Mouse (Mus musculus) right cerebral cortex, postnatal 4 days (tissue): Measurements from ENCODE around the gene Zbtb7b.
A peak's percentile ranks its signal among the peaks of the same experiment; 100 is the strongest.

Experiments used
- DNase-seq: peaks from one replicate; pipeline ENCODE4 v3.0.0-alpha.2; 2022

Gene Zbtb7b

GRCm38 (mm10) chr3:89365486-89366414 lies 28.8 kb downstream of the Zbtb7b start:
- DNase-seq = no peak

- no peak for DNase-seq
Observed at GRCm38 (mm10) chr3:89365153-89365485, 29.5 kb downstream of the Zbtb7b start, which contains the start of gene Dcst1. Gene Dcst1 (minus strand): TSS chr3:89365253.

- no peak for DNase-seq
Observed at GRCm38 (mm10) chr3:89364631-89365030, 29.9 kb downstream of the Zbtb7b start.

GRCm38 (mm10) chr3:89361675-89362074 lies 32.9 kb downstream of the Zbtb7b start, which contains the start of gene Dcst2:
Gene Dcst2 (plus strand): TSS chr3:89361975.
- DNase-seq = no peak

- no peak for DNase-seq
Observed at GRCm38 (mm10) chr3:89360237-89360636, 34.3 kb downstream of the Zbtb7b start.

- no peak for DNase-seq
Observed at GRCm38 (mm10) chr3:89359630-89360029, 34.9 kb downstream of the Zbtb7b start.

- DNase-seq = no peak
Observed at GRCm38 (mm10) chr3:89356029-89356428, 38.5 kb downstream of the Zbtb7b start.

- no peak for DNase-seq
Observed at GRCm38 (mm10) chr3:89355512-89355902, 39.1 kb downstream of the Zbtb7b start.

- DNase-seq = peak; percentile 80
Observed at GRCm38 (mm10) chr3:89354816-89355511, 39.6 kb downstream of the Zbtb7b start.

- no peak for DNase-seq
Observed at GRCm38 (mm10) chr3:89351271-89351670, 43.3 kb downstream of the Zbtb7b start.

GRCm38 (mm10) chr3:89349869-89350501 lies 44.6 kb downstream of the Zbtb7b start, which contains the start of gene Adam15:
Gene Adam15 (minus strand): TSS chr3:89349996.
- DNase-seq = peak; percentile 90

GRCm38 (mm10) chr3:89348911-89349868 lies 45.4 kb downstream of the Zbtb7b start:
- DNase-seq = no peak

- DNase-seq = no peak
Observed at GRCm38 (mm10) chr3:89347916-89348315, 46.7 kb downstream of the Zbtb7b start.

GRCm38 (mm10) chr3:89346815-89347540 lies 47.6 kb downstream of the Zbtb7b start:
- DNase-seq = no peak

- no peak for DNase-seq
Observed at GRCm38 (mm10) chr3:89343279-89343678, 51.3 kb downstream of the Zbtb7b start.

GRCm38 (mm10) chr3:89341794-89342193 lies 52.8 kb downstream of the Zbtb7b start:
- DNase-seq = no peak

- peak; percentile 91 for DNase-seq
Observed at GRCm38 (mm10) chr3:89340465-89340864, 54.1 kb downstream of the Zbtb7b start.

- DNase-seq = peak; percentile 76
Observed at GRCm38 (mm10) chr3:89339416-89339815, 55.2 kb downstream of the Zbtb7b start.

- DNase-seq = peak; percentile 32
Observed at GRCm38 (mm10) chr3:89337721-89338578, 56.6 kb downstream of the Zbtb7b start, which contains the start of gene Efna4. Gene Efna4 (minus strand): TSS chr3:89338028.

GRCm38 (mm10) chr3:89337062-89337720 lies 57.4 kb downstream of the Zbtb7b start:
- peak; percentile 64 for DNase-seq
